Mouse (Mus musculus) adrenal gland (tissue): ENCODE measurements around the gene Pebp1.

ENCODE experiments used
- intact Hi-C: fragments of 180-260 bp; cut with DNase I; formaldehyde crosslinking; loops from one replicate; pipeline ENCODE4 v1.15.1; 2025

The Pebp1 gene

GRCm38 (mm10) chr5:117242671-117243478, 44.5 kb downstream of the Pebp1 start:
- intact Hi-C loops, result no loop called here

- intact Hi-C loops, result no loop called here
Observed at GRCm38 (mm10) chr5:117241935-117242531, 45.4 kb downstream of the Pebp1 start.

- intact Hi-C loops, result no loop called here
Observed at GRCm38 (mm10) chr5:117240761-117241322, 46.6 kb downstream of the Pebp1 start.

GRCm38 (mm10) chr5:117240321-117240731, 47.1 kb downstream of the Pebp1 start:
- intact Hi-C loops, result no loop called here

GRCm38 (mm10) chr5:117239106-117239505, 48.3 kb downstream of the Pebp1 start:
- intact Hi-C loops, result no loop called here

GRCm38 (mm10) chr5:117236540-117236939, 50.9 kb downstream of the Pebp1 start:
- intact Hi-C loops, result no loop called here
